Mouse (Mus musculus) splenic B cell, adult 2 months (primary cell): ENCODE measurements around the gene Arhgef2.

ENCODE experiments used
- DNase-seq: peaks from one replicate; pipeline ENCODE4 v3.0.0-alpha.2; 2011; ENCODE audit warnings: low read depth, low spot score
- H3K27me3 ChIP-seq: 2 replicates; pipeline ENCODE4 v1.6.1; 2012; ENCODE audit warnings: mild to moderate bottlenecking, low read length, moderate library complexity, mixed read lengths; ENCODE audit not compliant: control insufficient read depth, poor library complexity, insufficient read depth, severe bottlenecking
- H3K36me3 ChIP-seq: 2 replicates; pipeline ENCODE4 v1.6.1; 2012; ENCODE audit warnings: mild to moderate bottlenecking, low read length, moderate library complexity, mixed read lengths; ENCODE audit not compliant: control insufficient read depth, poor library complexity, insufficient read depth, severe bottlenecking

Arhgef2 gene

DNA sequence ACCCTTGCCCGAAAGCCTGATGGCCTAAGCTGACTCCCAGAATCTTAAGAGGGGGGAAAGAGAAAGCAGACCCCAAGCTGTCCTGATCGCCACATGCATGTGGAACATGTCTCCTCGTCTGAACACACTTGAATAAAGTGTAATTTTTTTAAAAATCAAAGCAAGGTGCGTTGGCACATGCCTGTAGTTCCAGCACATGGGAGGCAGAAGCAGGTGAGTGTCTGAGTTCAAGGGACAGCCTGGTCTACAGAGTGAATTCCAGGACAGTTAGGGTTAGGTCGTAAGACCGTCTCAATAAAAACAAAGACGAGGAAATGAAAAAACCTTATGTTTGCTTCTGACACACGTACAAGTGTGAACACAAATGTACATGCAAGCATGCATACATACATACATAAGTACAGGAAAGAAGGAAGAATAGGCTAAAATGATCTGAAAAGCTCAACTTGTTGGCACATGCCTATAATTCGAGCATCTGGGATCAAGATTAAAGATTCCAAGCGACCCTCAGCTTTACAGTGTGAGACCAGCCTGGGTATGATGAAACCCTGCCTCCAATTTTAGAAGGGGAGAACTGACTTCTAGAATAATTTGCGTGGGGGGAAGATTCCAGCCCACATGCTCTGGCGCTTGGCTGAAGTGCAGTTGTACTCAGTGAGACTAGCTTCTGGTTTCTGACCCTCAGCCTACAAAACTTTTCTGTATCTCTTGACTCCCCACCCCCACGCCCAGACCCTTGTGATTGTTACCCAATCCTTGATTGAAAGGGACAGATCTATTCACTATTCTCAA, 45.1 kb downstream of the Arhgef2 start:
- peaks cover 13% of the 10 kb centered on the region for H3K36me3 ChIP-seq
- no peak for DNase-seq
- no peaks in the 10 kb centered on the region for H3K27me3 ChIP-seq

DNA sequence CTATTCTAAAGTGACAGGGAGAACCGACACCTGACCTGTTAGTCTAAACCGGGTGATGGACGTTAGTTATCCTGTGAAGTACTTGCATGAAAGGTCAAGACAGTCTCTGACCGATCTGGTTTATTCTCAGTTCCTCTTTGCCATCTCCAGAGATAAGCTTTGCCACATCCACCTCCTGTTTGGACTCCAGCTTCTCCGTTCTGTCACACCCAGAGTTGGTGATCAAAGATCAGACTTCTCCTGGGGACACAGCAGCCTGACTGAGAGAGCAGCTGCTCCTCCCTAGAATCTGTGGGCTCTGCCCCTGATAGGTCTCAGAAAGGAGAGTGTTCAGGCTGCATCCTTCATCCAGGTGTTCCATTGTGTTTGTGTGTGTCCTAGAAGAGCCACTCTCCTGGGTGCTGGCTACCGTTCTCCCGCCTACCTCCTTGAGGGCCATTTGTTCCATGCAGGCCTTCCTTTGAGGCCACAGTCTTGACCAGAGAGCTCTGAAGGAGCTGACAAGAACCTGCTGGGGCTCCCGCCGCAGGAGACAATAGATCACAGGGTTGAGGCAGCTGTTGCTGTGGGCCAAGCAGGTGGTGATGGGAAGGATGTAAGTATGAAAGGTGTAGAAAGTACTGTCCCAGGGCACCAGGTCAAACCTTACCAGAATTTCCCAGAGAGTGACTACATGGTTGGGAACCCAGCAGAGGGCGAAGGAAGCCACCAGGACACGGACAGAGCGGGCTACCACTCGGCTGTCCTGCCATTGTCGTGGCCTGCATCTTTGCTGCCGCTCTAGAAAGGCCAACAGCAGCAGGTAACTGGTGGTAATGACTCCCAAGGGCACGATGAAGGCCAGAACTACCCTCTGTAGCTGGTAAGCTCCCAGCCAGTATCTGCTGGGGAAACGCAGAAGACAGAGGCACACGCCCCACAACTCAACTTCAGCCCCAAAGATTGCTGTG, 46.2 kb downstream of the Arhgef2 start:
- peak; percentile 42 for DNase-seq
- Histone ChIP-seq H3K27me3 (no peaks in the 10 kb centered on the region), H3K36me3 (peaks cover 5% of the 10 kb centered on the region)

DNA sequence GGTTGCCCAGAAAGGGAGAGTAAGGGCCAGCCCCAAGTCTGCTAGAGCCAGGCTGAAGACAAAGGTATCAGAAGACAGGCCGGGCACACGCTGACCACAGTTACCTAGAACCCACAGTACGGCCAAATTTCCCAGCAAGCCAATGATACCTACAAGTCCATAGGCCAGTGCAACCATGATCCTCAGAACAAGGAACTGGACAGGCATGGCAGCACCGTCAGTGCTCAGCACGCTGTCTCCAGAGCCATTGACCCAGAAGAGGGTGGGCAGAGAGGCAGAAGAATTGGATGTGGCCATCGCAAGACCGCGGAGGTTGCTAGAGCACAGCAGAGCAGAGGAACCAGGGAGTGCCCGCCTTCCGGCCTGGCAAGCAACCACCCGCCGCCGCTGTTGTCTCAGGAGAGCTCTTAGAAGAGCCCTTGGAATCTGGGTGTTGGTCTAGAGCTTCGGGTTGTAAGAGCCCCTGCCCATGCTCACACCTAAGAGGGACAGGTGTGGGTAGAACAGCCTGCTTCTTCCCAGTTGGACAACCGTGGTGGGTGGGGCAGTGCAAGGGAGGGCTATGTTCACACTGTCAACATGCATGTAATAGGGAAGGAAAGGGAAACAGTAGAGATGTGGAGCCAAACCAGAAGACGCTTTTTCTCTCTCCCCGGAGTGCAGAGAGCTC, 47.2 kb downstream of the Arhgef2 start, which contains the start of gene Rxfp4:
Gene Rxfp4 (minus strand): TSS at position 297 of the 670 bp plus-strand sequence.
- H3K27me3 ChIP-seq = no peaks in the 10 kb centered on the region
- DNase-seq = no peak
- no peaks in the 10 kb centered on the region for H3K36me3 ChIP-seq

- no peak for DNase-seq
- no peaks in the 10 kb centered on the region for H3K27me3 ChIP-seq
- H3K36me3 ChIP-seq = no peaks in the 10 kb centered on the region
Observed at GRCm38 (mm10) chr3:88653516-88654370, 48.0 kb downstream of the Arhgef2 start.

DNA sequence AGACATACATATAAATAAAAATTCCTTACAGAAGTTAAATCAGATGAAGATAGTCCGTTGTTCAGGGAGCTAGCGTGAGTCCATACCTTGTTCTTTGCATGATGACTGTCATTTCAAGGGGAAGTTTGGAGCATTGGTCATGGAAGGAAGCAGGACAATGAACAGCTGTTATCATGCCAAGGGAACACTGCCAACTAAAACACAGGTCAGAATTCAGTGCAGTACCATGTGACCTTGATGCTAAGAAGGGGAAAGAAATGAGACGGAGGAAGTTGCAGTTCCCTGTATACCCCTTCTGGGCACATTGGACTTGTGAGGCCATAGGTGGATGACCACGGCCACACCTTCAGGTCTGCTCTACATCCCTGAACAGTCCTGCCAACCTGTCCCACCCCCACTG, 48.9 kb downstream of the Arhgef2 start:
- DNase-seq = no peak
- Histone ChIP-seq H3K36me3 (no peaks in the 10 kb centered on the region), H3K27me3 (no peaks in the 10 kb centered on the region)

GRCm38 (mm10) chr3:88655619-88656018, 49.9 kb downstream of the Arhgef2 start:
- no peaks in the 10 kb centered on the region for H3K27me3 ChIP-seq
- no peaks in the 10 kb centered on the region for H3K36me3 ChIP-seq
- DNase-seq = no peak

GRCm38 (mm10) chr3:88658441-88659127, 52.8 kb downstream of the Arhgef2 start:
- no peaks in the 10 kb centered on the region for H3K27me3 ChIP-seq
- DNase-seq = no peak
- H3K36me3 ChIP-seq = no peaks in the 10 kb centered on the region

- Histone ChIP-seq H3K36me3 (no peaks in the 10 kb centered on the region), H3K27me3 (no peaks in the 10 kb centered on the region)
- no peak for DNase-seq
Observed at GRCm38 (mm10) chr3:88659798-88660197, 54.0 kb downstream of the Arhgef2 start.

DNA sequence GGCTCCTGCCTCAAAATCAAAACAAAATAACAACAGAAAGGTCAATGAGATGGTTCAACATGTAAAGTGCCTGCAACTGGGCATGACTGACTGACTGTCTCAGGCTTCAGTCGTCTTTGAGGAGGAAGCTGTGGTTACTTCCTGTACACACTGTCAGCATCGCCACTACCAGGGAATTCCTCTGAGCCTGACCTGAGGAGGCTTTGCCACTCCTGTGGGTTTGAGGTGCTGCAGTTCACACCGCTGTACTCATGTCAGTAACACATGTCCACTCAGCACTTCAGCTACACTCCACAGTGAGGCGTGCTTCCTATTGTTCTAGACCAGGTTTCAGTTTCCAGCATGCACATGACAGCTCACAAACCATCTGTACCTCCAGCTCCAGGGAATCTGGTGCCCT, 58.3 kb downstream of the Arhgef2 start:
- DNase-seq = peak; percentile 54

GRCm38 (mm10) chr3:88677399-88677798, 71.6 kb downstream of the Arhgef2 start:
- peak; percentile 87 for DNase-seq
- no peaks in the 10 kb centered on the region for H3K27me3 ChIP-seq
- H3K36me3 ChIP-seq = no peaks in the 10 kb centered on the region

More for the DNA sequence above, 58.3 kb downstream of the Arhgef2 start:
- Histone ChIP-seq H3K36me3 (no peaks in the 10 kb centered on the region), H3K27me3 (no peaks in the 10 kb centered on the region)

GRCm38 (mm10) chr3:88683814-88684213, 78.0 kb downstream of the Arhgef2 start:
- Histone ChIP-seq H3K36me3 (no peaks in the 10 kb centered on the region), H3K27me3 (no peaks in the 10 kb centered on the region)
- DNase-seq = no peak

GRCm38 (mm10) chr3:88684236-88684979, 78.6 kb downstream of the Arhgef2 start:
- DNase-seq = no peak
- Histone ChIP-seq H3K27me3 (no peaks in the 10 kb centered on the region), H3K36me3 (no peaks in the 10 kb centered on the region)
